Mouse (Mus musculus): ENCODE measurements around the gene Mettl7a2. TPM values are rescaled to one million over a fixed set of nuclear protein-coding genes. Genes with fewer than 3 reads are reported as not detected.

Mettl7a2 gene
- under 1 TPM; 0.40 to 0.79 TPM for total RNA-seq (2023)

GRCm38 (mm10) chr15:100352711-100353250, at the start of gene Mettl7a2, which contains the start of gene Methig1:
Mettl7a2 (plus strand) TSS chr15:100353200.
Methig1 (plus strand) TSS chr15:100353149.

GRCm38 (mm10) chr15:100304019-100304991, 48.7 kb upstream of the Mettl7a2 start, which contains the start of gene Mettl7a1:
Mettl7a1 (plus strand) TSS chr15:100304140.

GRCm38 (mm10) chr15:100334629-100335028, 18.4 kb upstream of the Mettl7a2 start, which contains the start of gene Mettl7a3:
Mettl7a3 (plus strand) TSS chr15:100334929.

GRCm38 (mm10) chr15:100364242-100364641, 11.2 kb downstream of the Mettl7a2 start, which contains the start of gene Higd1c:
Higd1c (plus strand) TSS chr15:100364542.

Other genes starting within 250 kb of the Mettl7a2 start
- 100 to 1,000 TPM in 1 of 2 experiments, 10 to 100 TPM in 1; 91.5 to 104 TPM for gene Atf1, start 125.4 kb upstream of the Mettl7a2 start, total RNA-seq (2023)
- not detected for gene Tmprss12, start 72.4 kb upstream of the Mettl7a2 start, total RNA-seq (2023)
- gene Mettl7a1, start 49.1 kb upstream of the Mettl7a2 start, total RNA-seq (2023) = 10 to 100 TPM; 28.2 to 32.5 TPM
- under 1 TPM in 1 of 2 experiments, not detected in 1; 0.26 TPM for gene Mettl7a3, start 18.3 kb upstream of the Mettl7a2 start, total RNA-seq (2023)
- gene Methig1, start 51 bp upstream of the Mettl7a2 start, total RNA-seq (2023) = not detected
- gene Higd1c, start 11.3 kb downstream of the Mettl7a2 start, total RNA-seq (2023) = not detected
- not detected for gene Gm5475, start 68.9 kb downstream of the Mettl7a2 start, total RNA-seq (2023)
- gene Slc11a2, start 71.9 kb downstream of the Mettl7a2 start, total RNA-seq (2023) = 10 to 100 TPM in 1 of 2 experiments, 1 to 10 TPM in 1; 7.0 to 15.2 TPM
- 10 to 100 TPM; 12.0 to 13.5 TPM for gene Letmd1, start 115.8 kb downstream of the Mettl7a2 start, total RNA-seq (2023)
- 1 to 10 TPM in 1 of 2 experiments, under 1 TPM in 1; 0.51 to 1.2 TPM for gene Csrnp2, start 142.3 kb downstream of the Mettl7a2 start, total RNA-seq (2023)
- 1 to 10 TPM; 2.3 to 2.8 TPM for gene Tfcp2, start 198.8 kb downstream of the Mettl7a2 start, total RNA-seq (2023)
- gene Pou6f1, start 246.8 kb downstream of the Mettl7a2 start, total RNA-seq (2023) = 1 to 10 TPM; 1.0 to 1.3 TPM

Measured in neutrophil, adult 59 days (primary cell).